Mouse (Mus musculus): Measurements from ENCODE around the gene Tep1.
"Not testable (repeated sequence)": the region's sequence is repeated elsewhere in the genome, so short reads cannot be mapped to it uniquely, and the experiment has no call there.

The Tep1 gene

GRCm38 (mm10) chr14:50869889-50870804, at the start of gene Tep1:
Gene Tep1 (minus strand): TSS chr14:50870560.
- peak; percentile 22 to 25 for DNase-seq (ENCODE audit: low spot score in 2 of 2)

GRCm38 (mm10) chr14:50911356-50911755, 41.0 kb upstream of the Tep1 start:
- no peak for DNase-seq (ENCODE audit: low spot score in 2 of 2)

GRCm38 (mm10) chr14:50908126-50908525, 37.8 kb upstream of the Tep1 start:
- no peak for DNase-seq (ENCODE audit: low spot score in 2 of 2)

- DNase-seq (ENCODE audit: low spot score in 2 of 2), result not testable (repeated sequence)
Measured at GRCm38 (mm10) chr14:50905327-50905726, 35.0 kb upstream of the Tep1 start.

GRCm38 (mm10) chr14:50904828-50905129, 34.4 kb upstream of the Tep1 start:
- no peak for DNase-seq (ENCODE audit: low spot score in 2 of 2)

GRCm38 (mm10) chr14:50903973-50904827, 33.8 kb upstream of the Tep1 start:
- no peak for DNase-seq (ENCODE audit: low spot score in 2 of 2)

- DNase-seq (ENCODE audit: low spot score in 2 of 2), result not testable (repeated sequence)
Measured at GRCm38 (mm10) chr14:50897992-50898391, 27.6 kb upstream of the Tep1 start.

GRCm38 (mm10) chr14:50897374-50897765, 27.0 kb upstream of the Tep1 start, which contains the start of gene Klhl33:
Gene Klhl33 (minus strand): TSS chr14:50897507.
- no peak for DNase-seq (ENCODE audit: low spot score in 2 of 2)

GRCm38 (mm10) chr14:50896747-50897373, 26.5 kb upstream of the Tep1 start:
- peak in 1 of 2 experiments; percentile 36 for DNase-seq (ENCODE audit: low spot score in 2 of 2)

GRCm38 (mm10) chr14:50895985-50896746, 25.8 kb upstream of the Tep1 start:
- no peak for DNase-seq (ENCODE audit: low spot score in 2 of 2)

- DNase-seq (ENCODE audit: low spot score in 2 of 2), result no peak
Measured at GRCm38 (mm10) chr14:50895407-50895806, 25.0 kb upstream of the Tep1 start.

GRCm38 (mm10) chr14:50892541-50893459, 22.4 kb upstream of the Tep1 start:
- no peak for DNase-seq (ENCODE audit: low spot score in 2 of 2)

GRCm38 (mm10) chr14:50892091-50892490, 21.7 kb upstream of the Tep1 start:
- no peak for DNase-seq (ENCODE audit: low spot score in 2 of 2)

GRCm38 (mm10) chr14:50891621-50892020, 21.3 kb upstream of the Tep1 start:
- no peak for DNase-seq (ENCODE audit: low spot score in 2 of 2)

GRCm38 (mm10) chr14:50876236-50876950, 6.0 kb upstream of the Tep1 start:
- DNase-seq (ENCODE audit: low spot score in 2 of 2), result no peak

GRCm38 (mm10) chr14:50875591-50876230, 5.4 kb upstream of the Tep1 start:
- DNase-seq (ENCODE audit: low spot score in 2 of 2), result no peak

- DNase-seq (ENCODE audit: low spot score in 2 of 2), result no peak
Measured at GRCm38 (mm10) chr14:50875175-50875574, 4.8 kb upstream of the Tep1 start.

GRCm38 (mm10) chr14:50871284-50871683, 924 bp upstream of the Tep1 start:
- DNase-seq (ENCODE audit: low spot score in 2 of 2), result no peak

GRCm38 (mm10) chr14:50870805-50871143, 414 bp upstream of the Tep1 start:
- no peak for DNase-seq (ENCODE audit: low spot score in 2 of 2)

All from frontal cortex, postnatal 14 days (tissue).